Comparison of ENCODE assay signal across 21 mouse cellular contexts in genomic region chr5:146451592-146452254, GRCm38 (mm10). TPM values are rescaled to one million over a fixed set of nuclear protein-coding genes. Genes with fewer than 3 reads are reported as not detected.
"Had no signal": no experiment of that assay in that cellular context is flagged by ENCODE, and none has a peak within 500 bp of the region (broad histone marks: within the 10 kb centered on the region; RNA-seq: fewer than 3 reads in every experiment).

No protein-coding gene starts in this region.

- H3K4me1 ChIP-seq: limb, embryonic 12.5 days; liver, embryonic 13.5 days; lung, embryonic 15.5 days; midbrain, embryonic 12.5 days; neural tube, embryonic 15.5 days had no signal

- H3K4me3 ChIP-seq: limb, embryonic 12.5 days; liver, embryonic 13.5 days; lung, embryonic 15.5 days; midbrain, embryonic 12.5 days; myocyte; neural tube, embryonic 15.5 days had no signal

- H3K27ac ChIP-seq: limb, embryonic 12.5 days; liver, embryonic 13.5 days; lung, embryonic 15.5 days; macrophage; midbrain, embryonic 12.5 days; neural tube, embryonic 15.5 days had no signal

- H3K9me3 ChIP-seq: limb, embryonic 12.5 days; liver, embryonic 13.5 days; lung, embryonic 15.5 days; midbrain, embryonic 12.5 days; neural tube, embryonic 15.5 days had no signal

- H3K4me2 ChIP-seq: limb, embryonic 12.5 days; liver, embryonic 13.5 days; lung, embryonic 15.5 days; midbrain, embryonic 12.5 days; neural tube, embryonic 15.5 days had no signal

- H3K36me3 ChIP-seq: liver, embryonic 13.5 days; lung, embryonic 15.5 days had no signal

- H3K9ac ChIP-seq: limb, embryonic 12.5 days; liver, embryonic 13.5 days; liver, postnatal 0 days; lung, embryonic 15.5 days; midbrain, embryonic 12.5 days; neural tube, embryonic 15.5 days had no signal

- ATAC-seq: liver, postnatal 0 days had no signal

- H3K27me3 ChIP-seq: limb, embryonic 12.5 days; liver, embryonic 13.5 days; lung, embryonic 15.5 days; midbrain, embryonic 12.5 days; neural tube, embryonic 15.5 days had no signal

- DNase-seq: liver; liver, embryonic 13.5 days; liver, postnatal 0 days; lung, postnatal 14 days; right cerebral cortex, postnatal 4 days; spleen, adult 18-20 months; thymus, adult 18-20 months; thymus, postnatal 14 days had no signal

RNA-seq across cellular contexts. Expression of gene Gm6408, which starts 30.0 kb away (rescaled TPM):
- total RNA-seq: layer of hippocampus, adult 18-20 months; layer of hippocampus, postnatal 10 days; left cerebral cortex, postnatal 36 days; megakaryocyte-erythroid progenitor cell, adult 5-6 weeks had no signal
- polyA plus RNA-seq: intestine, embryonic 14.5 days; limb, embryonic 12.5 days; liver, embryonic 13.5 days; liver, postnatal 0 days; lung, embryonic 15.5 days; macrophage; midbrain, embryonic 12.5 days; myocyte; neural tube, embryonic 11.5 days; neural tube, embryonic 15.5 days; stomach, embryonic 14.5 days had no signal

RNA-seq across cellular contexts. Expression of gene Gm6370, which starts 39.4 kb away (rescaled TPM):
- total RNA-seq: layer of hippocampus, adult 18-20 months; layer of hippocampus, postnatal 10 days; left cerebral cortex, postnatal 36 days; megakaryocyte-erythroid progenitor cell, adult 5-6 weeks had no signal
- polyA plus RNA-seq: intestine, embryonic 14.5 days; limb, embryonic 12.5 days; liver, embryonic 13.5 days; liver, postnatal 0 days; lung, embryonic 15.5 days; macrophage; midbrain, embryonic 12.5 days; myocyte; neural tube, embryonic 11.5 days; neural tube, embryonic 15.5 days; stomach, embryonic 14.5 days had no signal

RNA-seq across cellular contexts. Expression of gene 4930449I24Rik, which starts 50.5 kb away (rescaled TPM):
- total RNA-seq: layer of hippocampus, adult 18-20 months; layer of hippocampus, postnatal 10 days; left cerebral cortex, postnatal 36 days; megakaryocyte-erythroid progenitor cell, adult 5-6 weeks had no signal
- polyA plus RNA-seq: intestine, embryonic 14.5 days; limb, embryonic 12.5 days; liver, embryonic 13.5 days; liver, postnatal 0 days; lung, embryonic 15.5 days; macrophage; midbrain, embryonic 12.5 days; myocyte; neural tube, embryonic 11.5 days; neural tube, embryonic 15.5 days; stomach, embryonic 14.5 days had no signal
